Mouse (Mus musculus) ES-CJ7 (cell line): ENCODE measurements around the gene Sned1.

Experiments
- DNase-seq: peaks from one replicate; pipeline ENCODE4 v3.0.0; 2011; ENCODE audit warnings: low read depth, low spot score

Sned1 gene

DNA sequence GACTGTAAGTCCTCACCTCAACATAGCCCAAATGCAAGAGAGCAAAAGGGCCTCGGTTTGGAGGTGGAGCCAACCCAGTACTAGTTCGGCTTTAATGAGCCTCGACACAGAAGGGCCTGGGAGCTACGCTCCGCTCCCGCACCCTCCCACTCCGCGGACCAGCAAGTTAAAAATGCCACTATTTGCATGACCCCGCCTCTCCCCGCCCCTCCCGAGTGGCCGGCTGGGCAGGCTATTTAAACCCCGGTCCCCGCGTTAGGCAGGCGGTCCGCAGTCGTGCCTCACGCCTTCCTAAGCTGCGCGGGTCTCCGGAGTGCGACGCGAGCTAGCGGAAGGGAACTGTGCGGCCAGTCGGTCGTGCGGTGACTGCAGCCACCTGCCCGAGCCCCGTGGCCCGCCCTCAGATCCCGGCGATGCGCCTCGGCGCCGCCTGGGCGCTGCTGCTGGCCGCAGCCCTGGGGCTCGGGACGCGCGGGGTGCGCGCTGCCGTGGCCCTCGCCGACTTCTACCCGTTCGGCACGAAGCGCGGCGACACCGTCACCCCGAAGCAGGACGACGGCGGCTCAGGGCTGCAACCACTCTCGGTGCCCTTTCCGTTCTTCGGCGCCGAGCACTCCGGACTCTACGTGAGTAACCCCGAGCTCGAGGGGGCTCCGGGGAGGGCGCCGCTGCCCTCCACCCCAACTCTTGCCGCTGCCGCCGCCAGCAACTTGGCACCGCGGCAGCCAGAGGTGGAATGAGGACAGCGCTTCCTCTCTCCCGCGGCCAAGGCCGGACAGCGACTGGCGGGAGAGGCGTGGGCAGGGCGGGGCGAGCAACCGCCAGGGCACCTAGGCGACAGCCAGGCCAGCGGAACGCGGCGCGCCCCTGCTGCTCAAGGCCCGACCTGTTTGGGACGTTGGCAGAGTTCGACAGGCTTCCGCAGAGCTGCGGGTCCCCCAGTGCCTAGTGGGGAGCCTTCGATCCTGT is at the start of gene Sned1:
TSS of gene Sned1 (plus strand) at position 266 of the 969 bp plus-strand sequence.
- DNase-seq: peak; percentile 92

GRCm38 (mm10) chr1:93190726-93191305 is 44.8 kb upstream of the Sned1 start:
- DNase-seq: no peak

- DNase-seq: peak; percentile 73
Observed at GRCm38 (mm10) chr1:93194961-93195360, 40.7 kb upstream of the Sned1 start.

GRCm38 (mm10) chr1:93197454-93197853 is 38.2 kb upstream of the Sned1 start:
- DNase-seq: peak; percentile 75

DNA sequence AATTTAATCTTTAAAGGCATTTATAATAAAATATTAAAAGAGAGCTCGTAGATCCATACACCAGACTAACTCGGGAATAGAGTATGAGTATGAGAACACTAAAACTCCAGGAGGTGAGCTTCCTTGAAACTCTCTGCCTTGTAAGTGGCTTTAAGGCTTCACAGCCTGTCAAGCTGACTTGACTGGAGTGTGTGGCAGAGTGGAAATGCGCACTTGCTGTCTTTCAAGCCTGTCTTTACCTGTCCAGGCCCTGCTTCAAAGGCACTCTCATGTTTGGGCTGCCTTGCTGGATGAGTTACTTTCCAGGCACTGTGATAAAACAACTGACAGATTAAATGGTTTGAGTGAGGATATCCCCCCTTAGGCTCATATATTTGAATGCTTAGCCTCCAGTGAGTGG is 37.7 kb upstream of the Sned1 start:
- peak; percentile 81 for DNase-seq

DNA sequence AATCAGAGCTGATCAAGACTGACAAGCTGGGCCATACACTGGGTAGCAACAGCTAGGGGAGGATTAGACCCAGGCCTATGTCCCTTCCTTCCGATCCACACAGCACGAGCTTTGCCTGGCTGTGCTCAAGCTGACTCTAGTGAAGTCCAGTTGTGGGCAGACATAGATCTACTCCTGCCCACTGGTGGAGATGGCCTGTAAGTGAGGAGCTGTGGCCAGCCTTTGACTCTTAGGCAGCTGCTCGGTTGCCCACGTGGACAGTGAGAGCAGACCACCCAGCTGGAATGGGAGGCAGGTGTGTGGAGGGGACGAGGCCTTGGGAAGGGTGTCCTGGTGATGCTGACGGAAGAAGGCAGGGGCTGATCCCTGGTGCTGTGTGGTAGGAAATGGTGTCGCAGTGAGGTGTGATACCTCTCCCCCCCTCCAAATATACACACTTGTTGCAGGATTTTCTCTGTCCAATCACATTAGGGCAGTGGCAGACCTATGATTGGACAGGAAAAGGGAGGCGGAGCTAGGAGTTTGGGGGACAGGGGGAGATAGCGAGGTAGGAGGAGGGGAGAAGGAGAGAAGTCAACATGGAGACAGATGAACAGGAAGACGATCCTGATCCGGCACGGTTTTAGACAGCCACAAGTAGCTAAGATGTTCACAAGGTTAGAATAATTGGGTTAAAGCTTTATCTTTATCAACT is 29.2 kb upstream of the Sned1 start:
- peak; percentile 48 for DNase-seq

GRCm38 (mm10) chr1:93207536-93208064 is 28.0 kb upstream of the Sned1 start:
- no peak for DNase-seq

GRCm38 (mm10) chr1:93210213-93210641 is 25.4 kb upstream of the Sned1 start:
- no peak for DNase-seq

DNA sequence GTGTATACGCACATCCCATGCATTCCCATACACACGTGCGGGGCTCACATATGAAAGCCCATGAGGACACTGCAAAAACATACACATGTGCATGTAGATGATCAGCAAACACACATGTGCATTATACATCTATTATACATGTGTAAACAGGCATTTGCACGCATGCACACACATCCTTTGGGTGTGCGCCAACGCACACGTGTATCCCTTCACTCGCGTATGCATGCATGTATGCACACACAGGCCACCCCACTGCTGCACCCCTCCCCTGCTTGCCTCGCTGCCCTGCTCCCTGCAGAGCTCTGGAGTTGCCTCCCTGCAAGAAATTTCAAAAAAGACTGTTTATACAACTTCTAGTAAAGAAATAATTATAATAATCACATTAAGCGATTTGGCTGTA is 24.6 kb upstream of the Sned1 start:
- DNase-seq: no peak

DNA sequence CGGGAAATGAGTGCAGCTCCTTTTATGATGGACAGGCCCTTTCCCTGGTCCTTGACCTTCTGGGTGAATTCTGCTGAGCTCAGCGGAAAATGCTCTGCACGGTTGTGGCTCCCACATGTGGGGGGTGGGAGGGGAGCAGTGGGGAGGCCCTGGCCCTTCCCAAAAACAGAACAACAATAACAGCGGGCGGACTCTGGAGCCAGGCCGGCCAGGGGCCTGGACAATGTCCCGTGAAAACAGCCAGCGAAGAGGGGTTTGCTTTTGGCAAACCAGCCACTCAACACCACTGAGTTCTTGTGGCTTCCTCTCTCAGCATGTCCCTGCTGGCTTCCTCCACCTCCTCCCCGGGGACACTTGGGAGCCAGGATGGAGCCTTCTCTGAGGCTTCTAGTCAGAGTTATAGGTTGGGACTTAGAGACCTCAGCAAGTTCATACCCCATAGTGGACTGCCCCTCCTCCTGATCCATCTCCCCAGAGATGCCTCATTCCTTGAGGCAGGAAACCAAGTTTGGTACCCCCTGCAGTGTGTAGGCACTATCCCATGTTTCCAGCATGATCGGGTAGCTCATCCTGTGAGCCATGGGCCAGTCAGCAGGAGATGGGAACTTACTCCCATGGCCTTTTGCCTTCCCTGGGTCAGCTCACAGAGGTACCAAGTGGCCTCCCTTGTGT is 24.0 kb upstream of the Sned1 start:
- DNase-seq: no peak

GRCm38 (mm10) chr1:93212441-93212840 is 23.2 kb upstream of the Sned1 start:
- no peak for DNase-seq

DNA sequence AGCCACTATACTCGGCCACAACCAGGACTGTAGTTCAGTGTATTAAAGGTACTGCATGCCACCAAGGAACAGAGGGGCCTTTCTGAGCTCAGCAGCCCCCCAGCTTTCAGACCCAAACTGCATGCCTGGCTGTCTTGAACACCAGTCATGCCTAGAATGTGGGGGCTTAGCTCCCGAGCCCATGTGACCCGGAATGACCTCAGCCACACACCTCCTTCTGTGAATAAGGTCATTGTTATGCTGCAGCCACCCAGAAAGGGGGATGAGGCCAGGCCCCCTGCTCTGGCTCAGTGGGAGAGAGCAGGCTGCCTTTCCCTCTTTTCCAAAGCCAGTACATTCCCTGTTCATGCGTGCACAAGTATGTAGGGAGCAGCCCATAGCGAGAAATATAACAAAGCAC is 21.0 kb upstream of the Sned1 start:
- DNase-seq: peak; percentile 54

DNA sequence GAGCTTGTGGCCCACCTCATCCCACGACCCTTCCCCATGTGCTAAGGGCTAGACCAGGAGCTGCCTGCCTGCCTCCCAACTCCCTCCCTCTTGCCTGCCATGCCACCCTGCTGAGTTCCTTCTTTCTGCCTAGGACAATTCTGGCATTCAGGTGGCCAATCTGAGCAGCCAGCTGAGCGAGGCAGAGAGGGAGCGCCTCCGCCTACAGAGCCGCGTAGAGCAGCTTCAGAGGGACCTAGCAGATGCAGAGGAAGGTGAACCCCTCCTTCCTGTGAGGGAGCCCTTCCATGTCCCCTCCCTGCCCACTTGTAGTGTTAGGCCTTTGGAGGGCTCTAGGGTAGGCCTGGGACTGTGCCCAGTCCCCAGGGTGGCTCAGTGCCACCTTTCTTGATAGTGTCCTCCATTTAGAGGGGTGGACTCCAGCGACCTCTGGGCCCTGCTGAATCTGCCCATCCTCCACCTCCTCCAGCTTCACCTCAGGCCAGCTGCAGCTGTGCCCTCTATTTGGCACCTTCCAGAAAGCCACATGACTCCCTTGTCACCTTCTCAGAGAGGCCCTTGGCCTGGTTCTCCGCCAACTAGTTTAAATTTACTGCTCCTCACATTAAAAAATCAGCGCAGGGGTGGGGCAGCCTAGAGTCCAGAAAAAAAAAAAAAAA is 18.7 kb upstream of the Sned1 start:
- no peak for DNase-seq

DNA sequence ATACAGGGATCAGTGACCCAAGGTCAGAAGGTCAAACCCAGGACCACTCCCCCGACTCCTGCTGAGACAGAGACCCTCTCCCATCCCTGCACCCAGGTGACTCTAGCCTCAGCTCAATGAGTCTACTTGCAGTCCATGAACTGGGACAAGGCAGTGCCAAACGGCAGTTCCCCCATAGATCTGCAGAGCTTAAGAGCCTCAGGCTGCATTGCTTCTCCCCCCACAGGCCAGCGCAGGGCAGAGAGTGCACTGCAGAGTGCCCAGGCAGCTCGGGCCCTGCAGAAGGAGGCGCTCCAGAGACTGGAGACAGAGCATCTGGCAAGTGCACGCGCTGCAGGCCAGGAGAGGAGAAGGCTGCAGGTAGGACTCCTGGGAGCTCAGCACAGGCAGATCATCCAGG is 18.1 kb upstream of the Sned1 start:
- peak; percentile 62 for DNase-seq

DNA sequence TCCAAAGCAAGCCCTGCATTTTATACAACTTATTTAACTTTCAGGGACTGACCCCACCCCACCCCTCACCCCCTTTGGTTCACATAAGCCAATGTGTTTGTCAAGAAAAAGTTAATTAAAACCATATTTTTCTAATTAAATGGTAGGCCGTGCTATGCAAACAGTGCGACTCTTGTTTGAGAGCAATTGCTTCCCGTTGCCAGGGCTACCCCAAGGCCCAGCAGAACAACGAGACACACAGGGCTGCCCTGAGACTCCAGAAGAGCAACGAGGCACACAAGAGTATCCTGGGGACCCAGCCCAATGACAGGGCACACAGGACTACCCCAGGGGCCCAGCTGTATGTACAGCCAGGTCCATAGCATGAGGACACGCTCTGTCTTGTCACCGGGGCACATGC is 14.9 kb upstream of the Sned1 start:
- DNase-seq: no peak

- DNase-seq: peak; percentile 91
Observed at GRCm38 (mm10) chr1:93223972-93224371, 11.7 kb upstream of the Sned1 start.

- no peak for DNase-seq
Observed at GRCm38 (mm10) chr1:93225226-93225625, 10.4 kb upstream of the Sned1 start.

- no peak for DNase-seq
Observed at GRCm38 (mm10) chr1:93225731-93226520, 9.7 kb upstream of the Sned1 start.

GRCm38 (mm10) chr1:93227303-93227975 is 8.2 kb upstream of the Sned1 start:
- peak; percentile 48 for DNase-seq

DNA sequence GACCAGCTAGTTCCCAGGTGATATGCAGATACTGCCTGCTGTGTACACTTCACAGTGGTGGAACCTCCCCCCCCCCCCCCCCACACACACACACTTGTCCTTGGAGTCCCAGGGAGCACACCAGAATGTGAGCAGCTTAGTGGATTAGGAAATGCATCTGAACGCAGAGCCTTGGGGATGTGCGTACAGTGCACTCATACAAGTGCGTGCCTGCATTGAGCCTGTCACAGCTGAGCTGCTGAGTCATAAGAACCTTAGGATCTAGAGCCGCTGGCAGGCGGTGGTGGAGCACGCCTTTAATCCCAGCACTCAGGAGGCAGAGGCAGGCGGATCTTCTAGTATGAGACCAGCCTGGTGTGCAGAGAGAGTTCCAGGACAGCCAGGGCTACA is 7.7 kb upstream of the Sned1 start:
- DNase-seq: peak; percentile 69
